ENCODE assay signal across 23 mouse cellular contexts in genomic region chr16:63466615-63467014, GRCm38 (mm10).
"Had no signal": no experiment of that assay in that cellular context is flagged by ENCODE, and none has a peak within 500 bp of the region (broad histone marks: within the 10 kb centered on the region; RNA-seq: fewer than 3 reads in every experiment).

No protein-coding gene starts in this region.

- H3K9me3 ChIP-seq: kidney, embryonic 15.5 days; limb, embryonic 10.5 days; limb, embryonic 13.5 days; liver, embryonic 12.5 days; liver, embryonic 15.5 days; lung, embryonic 15.5 days; midbrain, embryonic 10.5 days; midbrain, embryonic 13.5 days; neural tube, embryonic 13.5 days; stomach, embryonic 15.5 days had no signal

- H3K4me1 ChIP-seq: kidney, embryonic 15.5 days; limb, embryonic 13.5 days; liver, embryonic 12.5 days; liver, embryonic 15.5 days; lung, embryonic 15.5 days; megakaryocyte, embryonic 14.5 days; midbrain, embryonic 10.5 days; midbrain, embryonic 13.5 days; neural tube, embryonic 13.5 days; stomach, embryonic 15.5 days had no signal

- H3K9ac ChIP-seq: kidney, embryonic 15.5 days; limb, embryonic 13.5 days; liver, embryonic 12.5 days; liver, embryonic 15.5 days; lung, embryonic 15.5 days; midbrain, embryonic 13.5 days; neural tube, embryonic 13.5 days; stomach, embryonic 15.5 days had no signal

- H3K36me3 ChIP-seq: kidney, embryonic 15.5 days; limb, embryonic 10.5 days; limb, embryonic 13.5 days; liver, embryonic 12.5 days; liver, embryonic 15.5 days; lung, embryonic 15.5 days; midbrain, embryonic 10.5 days; midbrain, embryonic 13.5 days; neural tube, embryonic 13.5 days; stomach, embryonic 15.5 days had no signal

- H3K27me3 ChIP-seq: kidney, embryonic 15.5 days; limb, embryonic 13.5 days; liver, embryonic 12.5 days; liver, embryonic 15.5 days; lung, embryonic 15.5 days; megakaryocyte, embryonic 14.5 days; midbrain, embryonic 13.5 days; neural tube, embryonic 13.5 days; stomach, embryonic 15.5 days had no signal

- H3K4me3 ChIP-seq: kidney, embryonic 15.5 days; limb, embryonic 10.5 days; limb, embryonic 13.5 days; liver, embryonic 12.5 days; liver, embryonic 15.5 days; lung, embryonic 15.5 days; megakaryocyte, embryonic 14.5 days; midbrain, embryonic 10.5 days; midbrain, embryonic 13.5 days; myocyte; neural tube, embryonic 13.5 days; stomach, embryonic 15.5 days had no signal

- H3K4me2 ChIP-seq: kidney, embryonic 15.5 days; limb, embryonic 13.5 days; liver, embryonic 12.5 days; liver, embryonic 15.5 days; lung, embryonic 15.5 days; midbrain, embryonic 13.5 days; neural tube, embryonic 13.5 days; stomach, embryonic 15.5 days had no signal

- DNase-seq: kidney, postnatal 10 days; kidney, postnatal 36 days; liver; lung, adult 18-20 months; lung, postnatal 10 days; lung, postnatal 36 days; retina, postnatal 1 day; right cerebral cortex, postnatal 25 days; spleen, adult 18-20 months; thymus, postnatal 25 days had no signal

- H3K27ac ChIP-seq: kidney, embryonic 15.5 days; limb, embryonic 10.5 days; limb, embryonic 13.5 days; liver, embryonic 12.5 days; liver, embryonic 15.5 days; lung, embryonic 15.5 days; midbrain, embryonic 10.5 days; midbrain, embryonic 13.5 days; neural tube, embryonic 13.5 days; stomach, embryonic 15.5 days had no signal

- ATAC-seq: liver, embryonic 12.5 days; midbrain, embryonic 13.5 days; midbrain, embryonic 16.5 days had no signal
